Mouse (Mus musculus) megakaryocyte-erythroid progenitor cell, adult 5-6 weeks (primary cell): ENCODE data around the gene Slc22a13. TPM values are rescaled to one million over a fixed set of nuclear protein-coding genes. Genes with fewer than 3 reads are reported as not detected.
"Not testable (repeated sequence)": the region's sequence is repeated elsewhere in the genome, so short reads cannot be mapped to it uniquely, and the experiment has no call there.

ENCODE experiments used
- ATAC-seq: replicated peaks from 2 replicates; pipeline ENCODE4 v1.8.0; 2016; ENCODE audit warnings: mild to moderate bottlenecking, inconsistent platforms; ENCODE audit not compliant: severe bottlenecking, poor library complexity, low FRiP score, low TSS enrichment
- total RNA-seq, 2 experiments: library from RNA; stranded (forward) in 1 of 2; stranded (reverse) in 1 of 2; fragments of 200-1000, 215-1000 nt in 1 of 2; fragments of >200 nt in 1 of 2; fragmentation: Nextera tagmentation in 1 of 2; gene quantifications; 2 replicates each; pipeline ENCODE4 v1.2.3; 2014 to 2017

Gene Slc22a13
- total RNA-seq (2014; fragmentation: Nextera tagmentation) (not detected in 2 replicates), total RNA-seq (2017) (not detected in 2 replicates)

DNA sequence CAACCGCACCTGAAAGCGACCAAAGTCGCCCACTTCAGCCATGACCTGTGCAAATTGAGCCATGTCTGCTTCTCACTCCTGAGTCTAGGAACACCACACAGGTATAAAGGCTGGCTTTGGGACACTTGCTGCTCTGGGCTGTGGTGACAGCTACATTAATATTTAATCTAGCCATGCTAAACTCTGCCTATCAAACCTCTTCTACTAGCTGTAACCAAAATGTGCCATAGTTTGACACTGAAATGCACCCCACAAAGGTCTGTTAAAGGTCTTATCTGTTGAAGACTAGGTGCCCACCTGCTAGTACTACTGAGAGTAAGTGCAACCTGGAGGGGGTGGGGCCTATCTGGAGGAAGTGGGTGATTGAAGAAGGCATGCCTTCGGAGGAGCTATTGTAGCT is at the start of gene Slc22a13:
Gene Slc22a13 (minus strand): TSS at position 101 of the 400 bp plus-strand sequence.
- no peak for ATAC-seq

GRCm38 (mm10) chr9:119258128-119258527 is 49.2 kb upstream of the Slc22a13 start:
- no peak for ATAC-seq

DNA sequence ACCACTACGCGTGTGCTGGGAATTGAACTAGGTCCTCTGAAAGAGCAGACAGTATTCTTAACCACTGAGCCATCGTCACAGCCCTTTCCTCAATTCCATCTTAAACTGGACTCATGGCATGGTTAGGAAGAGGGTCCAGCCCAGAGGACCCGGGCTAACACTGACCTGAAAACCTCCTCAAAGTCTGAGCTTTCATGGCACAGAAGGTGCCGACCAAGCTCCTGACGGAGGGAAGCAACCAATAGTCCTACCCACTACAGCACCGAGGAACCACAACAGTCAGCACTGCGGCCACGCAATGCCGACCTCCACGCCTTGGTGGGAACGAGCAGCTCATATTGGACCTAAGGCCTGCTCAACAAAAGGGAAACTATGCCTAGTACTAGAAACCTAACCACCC is 47.3 kb upstream of the Slc22a13 start:
- no peak for ATAC-seq

GRCm38 (mm10) chr9:119255096-119255495 is 46.2 kb upstream of the Slc22a13 start:
- no peak for ATAC-seq

DNA sequence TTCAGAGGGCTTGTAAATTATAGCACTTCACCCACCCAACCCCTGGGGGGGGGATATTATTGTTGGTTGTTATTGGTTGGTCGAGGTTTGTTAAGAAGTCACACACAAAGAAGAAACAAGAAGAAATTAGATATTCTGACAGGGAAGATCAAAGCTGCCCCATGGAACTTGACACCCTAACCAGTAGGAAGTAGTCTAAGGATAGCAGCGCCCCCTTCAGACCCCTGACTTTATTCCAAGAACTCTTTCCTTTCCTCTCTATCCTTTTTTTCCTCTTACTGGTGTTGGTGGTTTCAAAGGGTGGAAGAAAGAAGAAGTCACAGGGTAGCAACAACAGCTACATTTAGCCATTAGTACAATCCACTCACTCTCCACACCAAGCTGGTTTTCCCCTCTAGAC is 45.3 kb upstream of the Slc22a13 start:
- ATAC-seq: no peak

GRCm38 (mm10) chr9:119247996-119248395 is 39.1 kb upstream of the Slc22a13 start:
- no peak for ATAC-seq

DNA sequence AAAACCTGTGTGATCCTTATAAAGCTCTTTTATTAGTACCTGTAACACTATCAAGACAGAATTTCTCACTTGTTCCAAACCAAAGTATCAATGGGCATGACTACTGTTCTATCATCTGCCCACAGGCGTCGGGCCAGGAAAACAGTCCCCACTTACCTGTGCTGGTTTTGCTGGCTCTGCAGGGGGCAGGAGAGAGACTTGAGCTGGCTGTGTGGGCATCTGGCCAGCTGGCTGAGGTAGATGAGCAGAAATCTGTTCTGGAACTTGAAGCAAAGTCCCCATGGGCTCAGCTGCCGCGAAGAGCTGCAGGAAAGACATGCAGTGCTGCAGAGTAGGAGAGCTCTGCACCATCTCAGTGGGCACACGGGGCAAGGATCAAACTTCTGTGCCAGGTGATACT is 37.9 kb upstream of the Slc22a13 start:
- 0 out of 2 replicates have a peak, but pooled peaks have one; percentile 29 for ATAC-seq

DNA sequence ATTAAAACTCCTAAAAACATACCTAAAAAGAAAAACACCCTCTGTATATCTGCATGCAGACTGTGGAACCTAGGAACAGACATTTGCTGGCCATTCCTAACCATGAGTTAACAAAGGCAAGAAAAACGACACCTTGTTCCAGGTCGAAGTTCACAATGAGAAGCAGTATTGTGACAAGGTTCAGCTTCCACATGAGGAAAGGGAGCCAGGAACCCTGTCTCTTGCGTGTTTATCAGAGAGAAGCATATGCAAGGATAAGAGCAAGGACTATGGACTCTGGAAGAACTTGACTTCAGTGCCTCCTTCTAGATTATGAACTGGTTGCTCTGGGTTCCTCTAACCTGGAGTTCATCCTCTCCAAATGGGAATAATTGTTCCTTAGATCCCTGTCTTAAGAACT is 35.1 kb upstream of the Slc22a13 start:
- no peak for ATAC-seq

- ATAC-seq: no peak
Measured at GRCm38 (mm10) chr9:119241169-119241865, 32.4 kb upstream of the Slc22a13 start.

- ATAC-seq: no peak
Measured at GRCm38 (mm10) chr9:119240286-119240997, 31.5 kb upstream of the Slc22a13 start.

DNA sequence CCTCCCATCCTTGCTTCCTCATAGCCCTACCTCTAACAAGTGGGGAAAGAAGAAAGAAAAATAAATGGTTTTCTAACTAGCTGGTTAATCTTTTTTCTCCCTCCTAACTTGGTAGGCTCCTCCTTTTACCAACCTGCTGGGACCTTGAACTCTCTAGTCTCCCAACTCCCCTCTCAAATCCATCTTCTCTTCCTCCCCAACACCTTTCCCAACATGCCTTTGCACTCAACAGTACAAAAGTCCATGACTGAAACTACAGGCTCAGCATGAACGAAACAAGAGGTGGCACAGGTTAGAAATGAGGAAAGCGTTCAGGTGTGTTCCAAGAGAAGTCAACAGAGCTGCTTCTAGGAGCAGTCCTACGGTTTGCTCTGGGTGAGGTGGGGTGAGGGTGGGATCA is 30.4 kb upstream of the Slc22a13 start:
- no peak for ATAC-seq

DNA sequence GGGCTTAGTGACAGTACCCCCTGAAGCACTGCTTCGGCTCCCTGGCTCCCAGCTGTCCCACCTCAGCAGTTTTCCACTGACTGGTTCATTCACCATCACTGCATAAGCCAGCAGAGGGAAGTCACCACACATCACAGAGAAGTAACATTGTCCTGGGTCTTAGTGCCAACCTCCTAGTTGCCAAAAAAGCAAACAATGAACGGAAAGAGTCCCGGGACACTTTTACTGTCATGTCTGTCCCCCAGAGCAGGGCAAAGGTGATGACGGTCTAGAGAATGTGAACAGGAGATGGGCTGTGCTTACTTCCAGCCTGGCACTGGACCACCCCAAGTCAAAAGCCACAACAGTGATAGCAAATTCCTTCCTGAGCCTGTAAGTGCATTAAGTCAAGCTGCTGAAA is 29.9 kb upstream of the Slc22a13 start:
- ATAC-seq: no peak

GRCm38 (mm10) chr9:119231552-119231951 is 22.7 kb upstream of the Slc22a13 start:
- peak; percentile 41; the same call in 1 of the 2 replicates for ATAC-seq

GRCm38 (mm10) chr9:119230829-119231228 is 21.9 kb upstream of the Slc22a13 start:
- peak; percentile 68 for ATAC-seq

GRCm38 (mm10) chr9:119220249-119220648 is 11.4 kb upstream of the Slc22a13 start:
- no peak for ATAC-seq

- no peak for ATAC-seq
Measured at GRCm38 (mm10) chr9:119219667-119220066, 10.8 kb upstream of the Slc22a13 start.

GRCm38 (mm10) chr9:119215341-119215740 is 6.4 kb upstream of the Slc22a13 start:
- ATAC-seq: not testable (repeated sequence)

DNA sequence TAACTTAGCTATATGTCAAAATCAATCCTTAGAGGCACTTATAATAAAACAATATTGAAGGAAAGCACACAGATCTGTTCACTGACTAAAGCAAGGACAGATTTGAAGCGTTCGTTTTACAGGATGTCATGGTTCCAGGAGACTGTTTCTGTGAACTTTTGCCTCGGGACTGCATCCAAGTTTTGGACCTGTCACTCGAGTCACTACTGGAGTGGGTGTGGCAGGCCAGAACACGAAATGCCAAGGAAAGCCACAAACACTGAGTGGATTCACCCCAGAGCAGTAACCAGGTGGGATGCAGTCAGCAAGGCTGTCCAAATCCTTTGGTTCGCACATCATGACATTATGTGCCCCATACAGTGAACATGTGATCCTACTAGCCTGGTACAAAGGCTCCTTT is 5.7 kb upstream of the Slc22a13 start:
- no peak for ATAC-seq

- no peak for ATAC-seq
Measured at GRCm38 (mm10) chr9:119212996-119213395, 4.1 kb upstream of the Slc22a13 start.

DNA sequence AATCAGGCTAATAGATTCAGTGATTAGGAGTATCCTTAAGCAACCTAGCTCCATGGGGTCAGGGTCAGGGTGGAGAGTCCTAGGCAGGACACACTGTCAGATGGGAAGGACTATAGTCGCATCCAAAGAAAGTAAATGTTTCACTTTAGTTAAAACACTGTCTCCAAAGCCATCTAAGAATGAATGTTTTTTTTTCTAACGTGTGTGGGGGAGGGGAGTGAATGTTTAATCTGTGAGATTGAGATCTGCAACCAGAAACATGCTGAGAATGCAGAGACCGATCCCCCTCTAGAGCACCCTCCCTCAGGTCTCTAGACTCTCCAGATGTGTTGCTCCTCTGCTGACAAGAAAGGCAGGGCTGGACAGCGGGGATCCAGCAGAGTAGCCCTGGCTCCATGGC is 1.8 kb downstream of the Slc22a13 start:
- no peak for ATAC-seq

DNA sequence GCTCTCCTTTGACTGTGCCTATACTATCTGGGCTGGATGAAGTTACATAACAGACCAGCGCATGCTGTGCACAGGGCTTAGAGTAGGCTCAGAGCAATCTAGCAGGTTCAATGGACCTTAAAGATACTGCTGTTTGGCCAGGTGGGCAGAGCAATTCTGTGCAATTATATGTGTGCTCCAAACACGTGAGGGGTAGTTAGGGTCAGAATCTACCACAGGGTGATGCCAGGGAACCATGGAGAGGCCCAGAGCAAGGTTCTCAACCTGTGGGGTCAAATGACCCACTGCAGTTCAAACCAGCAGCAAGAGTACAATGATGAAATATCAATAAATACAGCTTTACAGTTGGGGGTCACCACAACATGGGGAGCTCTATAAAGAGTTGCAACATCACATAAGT is 2.2 kb downstream of the Slc22a13 start:
- no peak for ATAC-seq
